Mouse (Mus musculus): Measurements from ENCODE around the gene Sipa1.
"Not testable (repeated sequence)": the region's sequence is repeated elsewhere in the genome, so short reads cannot be mapped to it uniquely, and the experiment has no call there.

GRCm38 (mm10) chr19:5686954-5687353 is 23.4 kb upstream of the Sipa1 start:
- not testable (repeated sequence) for TF ChIP-seq POLR2A (IDR thresholded peaks at IDR 0.05; ENCODE audit: control insufficient read depth, low read depth, low read length); CTCF (IDR thresholded peaks at IDR 0.05; ENCODE audit: control insufficient read depth, insufficient read depth, insufficient replicate concordance, low read depth, low read length)

Data from testis, adult 2 months (tissue).